Mouse (Mus musculus) hindbrain, embryonic 13.5 days (tissue): ENCODE measurements at regions not wholly inside any gene's neighbourhood (a gene's known extent, or its start where the extent isn't known, plus 50 kb on each side); places are given as distances from the start of the nearest gene placed in this dataset.

Experiments
- ATAC-seq: fragments of 200-750 bp; cut with Nextera tagmentation; 2 replicates; pipeline ENCODE4 v1.8.0; 2017; ENCODE audit warnings: moderate TSS enrichment; ENCODE audit not compliant: low FRiP score
- H3K27ac ChIP-seq: fragments of 300-500 bp; sonication (generic); 2 replicates; pipeline ENCODE4 v1.5.1; 2015; ENCODE audit warnings: inconsistent platforms, mild to moderate bottlenecking, moderate library complexity
- H3K27me3 ChIP-seq: fragments of 300-500 bp; sonication (generic); 2 replicates; pipeline ENCODE4 v1.6.1; 2015; ENCODE audit warnings: mild to moderate bottlenecking, inconsistent platforms
- H3K36me3 ChIP-seq: fragments of 300-500 bp; sonication (generic); 2 replicates; pipeline ENCODE4 v1.6.1; 2015; ENCODE audit warnings: mild to moderate bottlenecking, inconsistent platforms
- H3K4me1 ChIP-seq: fragments of 300-500 bp; sonication (generic); replicated peaks from 2 replicates; pipeline ENCODE4 v1.6.1; 2015; ENCODE audit warnings: inconsistent platforms
- H3K4me2 ChIP-seq: fragments of 300-500 bp; sonication (generic); 2 replicates; pipeline ENCODE4 v1.6.1; 2015; ENCODE audit warnings: inconsistent platforms, mild to moderate bottlenecking, moderate library complexity
- H3K4me3 ChIP-seq: fragments of 300-500 bp; sonication (generic); 2 replicates; pipeline ENCODE4 v1.5.1; 2015; ENCODE audit warnings: mild to moderate bottlenecking, inconsistent platforms
- H3K9ac ChIP-seq: fragments of 300-500 bp; sonication (generic); 2 replicates; pipeline ENCODE4 v1.6.1; 2015; ENCODE audit warnings: mild to moderate bottlenecking, inconsistent platforms
- H3K9me3 ChIP-seq: fragments of 300-500 bp; sonication (generic); 2 replicates; pipeline ENCODE4 v1.6.1; 2016; ENCODE audit warnings: inconsistent platforms
- WGBS: fragments of 180-500 bp; shearing (Covaris S2); methylation state at CpG from one replicate; pipeline ENCODE4 v1.1.7; 2015; 5-methylcytosine and 5-hydroxymethylcytosine counted together

- no peak overlapping the region for H3K4me3 ChIP-seq
- H3K27me3 ChIP-seq: 0 out of 2 replicates have a peak, but pooled peaks cover 3% of the 10 kb centered on the region
- WGBS: 96% methylated on average over 1 of the region's 1 CpGs
- no peak overlapping the region for H3K27ac ChIP-seq
- H3K4me2 ChIP-seq: no peak overlapping the region
- H3K4me1 ChIP-seq: no peaks in the 10 kb centered on the region; the same call in 1 of the 2 replicates
- peaks cover 3% of the 10 kb centered on the region; the same call in 1 of the 2 replicates for H3K9me3 ChIP-seq
- no peaks in the 10 kb centered on the region for H3K36me3 ChIP-seq
- ATAC-seq: no peak
- H3K9ac ChIP-seq: no peak overlapping the region
Measured at GRCm38 (mm10) chr1:183634836-183635235, 216.8 kb downstream of the Hhipl2 start.

GRCm38 (mm10) chr1:183637214-183637613, 219.2 kb downstream of the Hhipl2 start:
- ATAC-seq: no peak
- WGBS: 66% methylated on average over 8 of the region's 8 CpGs
- Histone ChIP-seq H3K9me3 (peaks cover 3% of the 10 kb centered on the region; the same call in 1 of the 2 replicates), H3K4me1 (no peaks in the 10 kb centered on the region; the same call in 1 of the 2 replicates), H3K4me3 (no peak overlapping the region), H3K27ac (no peak overlapping the region), H3K9ac (no peak overlapping the region), H3K36me3 (no peaks in the 10 kb centered on the region), H3K4me2 (no peak overlapping the region), H3K27me3 (0 out of 2 replicates have a peak, but pooled peaks cover 3% of the 10 kb centered on the region)

- WGBS: 34% methylated on average over 7 of the region's 7 CpGs
- ATAC-seq: no peak
Measured at GRCm38 (mm10) chr1:183639332-183639731, 221.3 kb downstream of the Hhipl2 start.

GRCm38 (mm10) chr1:183640568-183640967, 222.6 kb downstream of the Hhipl2 start:
- Histone ChIP-seq H3K4me3 (no peak overlapping the region), H3K27ac (peak overlapping the region; percentile 52; the same call in 1 of the 2 replicates), H3K9ac (no peak overlapping the region), H3K4me1 (no peaks in the 10 kb centered on the region; the same call in 1 of the 2 replicates), H3K27me3 (no peaks in the 10 kb centered on the region), H3K9me3 (peaks cover 3% of the 10 kb centered on the region; the same call in 1 of the 2 replicates), H3K36me3 (no peaks in the 10 kb centered on the region), H3K4me2 (0 out of 2 replicates have a peak overlapping the region, but pooled peaks have one; percentile 1)
- ATAC-seq: no peak
- WGBS: 43% methylated on average over 8 of the region's 8 CpGs

More at GRCm38 (mm10) chr1:183639332-183639731, 221.3 kb downstream of the Hhipl2 start:
- H3K4me2 ChIP-seq: no peak overlapping the region
- H3K36me3 ChIP-seq: no peaks in the 10 kb centered on the region
- H3K27ac ChIP-seq: no peak overlapping the region
- no peaks in the 10 kb centered on the region; the same call in 1 of the 2 replicates for H3K4me1 ChIP-seq
- no peak overlapping the region for H3K4me3 ChIP-seq
- peaks cover 3% of the 10 kb centered on the region; the same call in 1 of the 2 replicates for H3K9me3 ChIP-seq
- H3K27me3 ChIP-seq: 0 out of 2 replicates have a peak, but pooled peaks cover 3% of the 10 kb centered on the region
- H3K9ac ChIP-seq: no peak overlapping the region

GRCm38 (mm10) chr1:183644001-183644400, 226.0 kb downstream of the Hhipl2 start:
- Histone ChIP-seq H3K4me3 (no peak overlapping the region), H3K4me1 (no peaks in the 10 kb centered on the region; the same call in 1 of the 2 replicates), H3K9me3 (no peaks in the 10 kb centered on the region), H3K36me3 (no peaks in the 10 kb centered on the region), H3K27ac (no peak overlapping the region), H3K9ac (no peak overlapping the region), H3K4me2 (no peak overlapping the region), H3K27me3 (no peaks in the 10 kb centered on the region)
- no peak for ATAC-seq
- 49% methylated on average over 2 of the region's 2 CpGs for WGBS

GRCm38 (mm10) chr1:183653878-183654277, 235.9 kb downstream of the Hhipl2 start:
- no peaks in the 10 kb centered on the region for H3K36me3 ChIP-seq
- no peak overlapping the region for H3K4me3 ChIP-seq
- no peaks in the 10 kb centered on the region for H3K27me3 ChIP-seq
- H3K4me1 ChIP-seq: no peaks in the 10 kb centered on the region
- no peak for ATAC-seq
- H3K9me3 ChIP-seq: no peaks in the 10 kb centered on the region
- no peak overlapping the region for H3K9ac ChIP-seq
- H3K4me2 ChIP-seq: no peak overlapping the region
- 89% methylated on average over 6 of the region's 6 CpGs for WGBS
- H3K27ac ChIP-seq: no peak overlapping the region

GRCm38 (mm10) chr1:183657043-183657442, 239.0 kb downstream of the Hhipl2 start:
- no peak for ATAC-seq
- 53% methylated on average over 5 of the region's 5 CpGs for WGBS
- Histone ChIP-seq H3K4me1 (no peaks in the 10 kb centered on the region), H3K36me3 (no peaks in the 10 kb centered on the region), H3K27me3 (no peaks in the 10 kb centered on the region), H3K4me2 (no peak overlapping the region), H3K27ac (no peak overlapping the region), H3K9ac (no peak overlapping the region), H3K9me3 (no peaks in the 10 kb centered on the region), H3K4me3 (no peak overlapping the region)

GRCm38 (mm10) chr1:183660541-183660940, 242.5 kb downstream of the Hhipl2 start:
- H3K9ac ChIP-seq: no peak overlapping the region
- no peaks in the 10 kb centered on the region for H3K9me3 ChIP-seq
- no peak overlapping the region for H3K4me2 ChIP-seq
- no peaks in the 10 kb centered on the region for H3K4me1 ChIP-seq
- no peaks in the 10 kb centered on the region for H3K27me3 ChIP-seq
- H3K36me3 ChIP-seq: no peaks in the 10 kb centered on the region
- no peak for ATAC-seq
- H3K27ac ChIP-seq: no peak overlapping the region
- H3K4me3 ChIP-seq: no peak overlapping the region
- 75% methylated on average over 2 of the region's 2 CpGs for WGBS

GRCm38 (mm10) chr1:183662369-183663043, 244.5 kb downstream of the Hhipl2 start:
- Histone ChIP-seq H3K9me3 (no peaks in the 10 kb centered on the region), H3K27ac (no peak overlapping the region), H3K27me3 (no peaks in the 10 kb centered on the region), H3K4me2 (no peak overlapping the region), H3K4me3 (no peak overlapping the region), H3K9ac (no peak overlapping the region), H3K36me3 (no peaks in the 10 kb centered on the region), H3K4me1 (no peaks in the 10 kb centered on the region)
- WGBS: 80% methylated on average over 15 of the region's 15 CpGs
- no peak for ATAC-seq

- H3K36me3 ChIP-seq: no peaks in the 10 kb centered on the region
- no peak overlapping the region for H3K4me2 ChIP-seq
- H3K9me3 ChIP-seq: no peaks in the 10 kb centered on the region
- peaks cover 13% of the 10 kb centered on the region for H3K4me1 ChIP-seq
- H3K4me3 ChIP-seq: no peak overlapping the region
- H3K27me3 ChIP-seq: no peaks in the 10 kb centered on the region
- ATAC-seq: peak; percentile 39; the same call in 1 of the 2 replicates
- no peak overlapping the region for H3K27ac ChIP-seq
- WGBS: 79% methylated on average over 8 of the region's 8 CpGs
- H3K9ac ChIP-seq: no peak overlapping the region
Measured at GRCm38 (mm10) chr1:183669271-183669670, 251.3 kb downstream of the Hhipl2 start.

GRCm38 (mm10) chr1:183669674-183670073, 251.7 kb downstream of the Hhipl2 start:
- H3K9me3 ChIP-seq: no peaks in the 10 kb centered on the region
- no peak overlapping the region for H3K4me3 ChIP-seq
- ATAC-seq: no peak; the same call in 1 of the 2 replicates
- no peak overlapping the region for H3K27ac ChIP-seq
- no peaks in the 10 kb centered on the region for H3K27me3 ChIP-seq
- peaks cover 13% of the 10 kb centered on the region for H3K4me1 ChIP-seq
- no peak overlapping the region for H3K4me2 ChIP-seq
- WGBS: 58% methylated on average over 11 of the region's 11 CpGs
- H3K9ac ChIP-seq: no peak overlapping the region
- H3K36me3 ChIP-seq: no peaks in the 10 kb centered on the region

GRCm38 (mm10) chr1:183670542-183670941, 252.5 kb downstream of the Hhipl2 start:
- Histone ChIP-seq H3K36me3 (no peaks in the 10 kb centered on the region), H3K4me1 (peaks cover 13% of the 10 kb centered on the region), H3K27me3 (no peaks in the 10 kb centered on the region), H3K9me3 (no peaks in the 10 kb centered on the region), H3K4me3 (no peak overlapping the region), H3K4me2 (no peak overlapping the region), H3K9ac (no peak overlapping the region), H3K27ac (no peak overlapping the region)
- 80% methylated on average over 7 of the region's 7 CpGs for WGBS
- no peak for ATAC-seq

GRCm38 (mm10) chr1:183671541-183671940, 253.5 kb downstream of the Hhipl2 start:
- Histone ChIP-seq H3K4me1 (peaks cover 13% of the 10 kb centered on the region), H3K4me3 (no peak overlapping the region), H3K4me2 (no peak overlapping the region), H3K36me3 (no peaks in the 10 kb centered on the region), H3K9ac (no peak overlapping the region), H3K27me3 (no peaks in the 10 kb centered on the region), H3K9me3 (no peaks in the 10 kb centered on the region), H3K27ac (no peak overlapping the region)
- ATAC-seq: no peak
- WGBS: 79% methylated on average over 4 of the region's 4 CpGs
